Mouse (Mus musculus): Measurements from ENCODE around the gene Abhd16a. TPM values are rescaled to one million over a fixed set of nuclear protein-coding genes. Genes with fewer than 3 reads are reported as not detected.
A peak's percentile ranks its signal among the peaks of the same experiment; 100 is the strongest.

Abhd16a gene
- polyA plus RNA-seq, 2 experiments = 78.0 to 98.6 TPM

DNA sequence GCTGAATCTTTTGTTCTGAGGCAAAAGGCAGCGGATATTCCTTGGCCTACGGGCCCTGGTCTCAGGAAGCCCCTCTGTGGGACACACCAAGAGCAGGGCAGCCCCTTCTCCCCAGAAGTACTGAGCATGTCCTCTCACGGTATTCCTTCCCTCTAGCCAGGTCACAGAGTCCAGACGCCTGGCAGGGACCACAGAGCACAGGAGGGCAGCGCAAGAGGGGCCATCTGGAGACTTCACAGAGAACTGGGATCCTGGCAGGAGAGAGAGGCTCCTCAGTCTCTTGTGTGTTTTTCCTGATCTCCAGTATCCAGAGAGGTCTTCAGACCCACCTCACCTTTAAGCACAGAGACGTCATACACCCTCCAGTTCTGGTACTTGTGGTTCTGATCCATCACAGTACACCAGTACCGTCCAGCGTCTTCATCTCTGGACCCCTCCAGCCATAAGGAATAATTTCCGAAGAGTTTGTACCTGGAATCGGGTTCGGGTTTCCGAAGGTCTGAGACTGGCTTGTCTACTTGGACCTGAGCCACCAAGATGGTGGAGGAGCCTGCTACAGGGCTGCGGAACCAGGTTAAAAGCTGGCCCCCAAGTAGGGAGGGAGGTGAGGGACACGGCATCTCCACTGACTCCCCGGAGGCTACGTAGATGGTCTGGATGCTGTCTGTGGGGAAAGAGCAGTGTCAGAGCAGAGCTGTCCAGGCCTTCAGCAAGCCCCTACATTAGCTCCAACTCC is 6.1 kb upstream of the Abhd16a start:
- no peaks in the 10 kb centered on the region for H3K36me3 ChIP-seq (ENCODE audit: control insufficient read depth, insufficient read depth, low read length)
- ATAC-seq (ENCODE audit: low FRiP score, low read depth) (no peak), DNase-seq (ENCODE audit: low spot score) (no peak)
- H3K9me3 ChIP-seq (ENCODE audit: control insufficient read depth, low read length) = no peaks in the 10 kb centered on the region
- H3K27me3 ChIP-seq (ENCODE audit: control insufficient read depth, insufficient read depth, low read length) = no peaks in the 10 kb centered on the region
- H3K4me3 ChIP-seq (replicated peaks; ENCODE audit: low read length) = no peak overlapping the region
- WGBS = 80% methylated on average over 16 of the region's 16 CpGs
- no peak for TF ChIP-seq POLR2A (IDR thresholded peaks at IDR 0.05; ENCODE audit: borderline replicate concordance, extremely low read depth, insufficient read depth, insufficient read length)
- H3K4me1 ChIP-seq (ENCODE audit: control insufficient read depth, insufficient read depth, low read length) = peaks cover under 1% of the 10 kb centered on the region; the same call in 1 of the 2 replicates
- H3K4me2 ChIP-seq (replicated peaks; ENCODE audit: low read depth, low read length, severe bottlenecking) = no peak overlapping the region
- no peak overlapping the region for H3K27ac ChIP-seq (replicated peaks; ENCODE audit: low read depth, low read length)
- H3K9ac ChIP-seq (ENCODE audit: low read depth, low read length, severe bottlenecking) = no peak overlapping the region

DNA sequence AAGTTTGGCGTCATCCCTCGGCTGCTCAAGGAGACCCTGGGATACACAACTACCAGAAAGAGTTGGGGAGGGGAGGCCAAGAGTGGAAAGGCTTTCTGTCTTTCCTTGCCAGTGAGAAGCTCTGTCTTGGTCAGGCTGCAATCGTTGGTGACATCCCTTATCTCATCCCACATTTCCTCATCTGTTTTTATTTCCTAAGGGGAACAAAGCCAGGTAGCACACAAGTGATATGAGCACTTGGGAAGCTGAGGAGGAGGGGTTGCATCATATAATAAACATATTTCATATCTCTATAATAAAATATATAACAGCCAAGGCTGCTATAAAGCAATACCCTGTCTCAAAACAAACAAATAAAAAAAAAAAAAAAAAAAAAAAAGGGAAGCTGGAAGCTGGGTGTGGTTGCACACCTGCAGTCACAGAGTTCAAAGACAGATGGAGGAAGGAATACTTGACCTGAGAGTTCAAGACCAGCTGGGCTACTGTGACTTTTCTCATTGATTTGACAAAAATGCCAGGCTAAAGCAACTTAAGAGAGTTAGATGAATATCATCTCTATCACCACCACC is 5.0 kb upstream of the Abhd16a start:
- WGBS = 83% methylated on average over 3 of the region's 3 CpGs
- Histone ChIP-seq H3K4me2 (replicated peaks; ENCODE audit: low read depth, low read length, severe bottlenecking) (no peak overlapping the region), H3K27ac (replicated peaks; ENCODE audit: low read depth, low read length) (no peak overlapping the region), H3K9ac (ENCODE audit: low read depth, low read length, severe bottlenecking) (no peak overlapping the region), H3K9me3 (ENCODE audit: control insufficient read depth, low read length) (no peaks in the 10 kb centered on the region), H3K4me3 (replicated peaks; ENCODE audit: low read length) (no peak overlapping the region), H3K36me3 (ENCODE audit: control insufficient read depth, insufficient read depth, low read length) (no peaks in the 10 kb centered on the region), H3K27me3 (ENCODE audit: control insufficient read depth, insufficient read depth, low read length) (no peaks in the 10 kb centered on the region), H3K4me1 (ENCODE audit: control insufficient read depth, insufficient read depth, low read length) (no peaks in the 10 kb centered on the region)
- no peak for TF ChIP-seq POLR2A (IDR thresholded peaks at IDR 0.05; ENCODE audit: borderline replicate concordance, extremely low read depth, insufficient read depth, insufficient read length)
- DNase-seq (ENCODE audit: low spot score) = no peak
- ATAC-seq (ENCODE audit: low FRiP score, low read depth) = no peak

DNA sequence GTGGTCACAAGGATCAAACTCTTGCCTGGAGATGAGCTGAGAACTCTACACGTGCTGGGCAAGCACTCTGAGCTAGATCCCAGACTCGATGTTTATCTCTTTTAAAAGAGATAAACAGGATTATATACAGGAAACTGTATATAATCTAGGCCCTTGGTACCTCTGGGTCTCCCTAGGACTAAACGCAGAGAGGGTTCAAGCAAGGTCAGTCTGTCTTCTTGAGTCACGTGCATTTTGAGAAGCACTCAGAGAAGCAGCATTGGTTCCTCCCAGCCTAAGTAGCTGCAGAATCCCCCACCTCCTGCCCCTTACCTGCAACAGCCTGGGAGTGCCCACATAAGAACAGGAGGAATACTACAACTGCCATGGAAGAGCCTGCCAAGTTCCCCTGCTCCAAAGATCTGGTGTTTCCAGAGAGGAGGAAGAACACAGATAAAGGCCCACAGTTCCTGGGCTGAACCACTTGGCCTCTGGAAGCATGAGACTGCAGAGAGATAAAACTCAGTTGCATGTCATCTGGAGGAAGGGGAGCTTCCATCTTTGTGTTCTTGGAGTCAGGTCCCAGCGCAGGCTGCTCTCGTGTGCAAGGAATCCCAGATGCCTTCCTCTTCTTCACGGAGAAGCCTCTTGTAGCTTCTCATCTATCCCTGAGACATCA is 3.7 kb upstream of the Abhd16a start, which contains the start of gene Ly6g6f:
Gene Ly6g6f (minus strand): TSS at position 403 of the 658 bp plus-strand sequence.
- no peak within 1 kb of the TSS for H3K4me2 ChIP-seq (replicated peaks; ENCODE audit: low read depth, low read length, severe bottlenecking)
- WGBS = 70% methylated on average over 7 of the region's 7 CpGs
- H3K9ac ChIP-seq (ENCODE audit: low read depth, low read length, severe bottlenecking) = no peak within 1 kb of the TSS
- no peak within 1 kb of the TSS for H3K27ac ChIP-seq (replicated peaks; ENCODE audit: low read depth, low read length)
- no peaks in the 10 kb centered on the region for H3K27me3 ChIP-seq (ENCODE audit: control insufficient read depth, insufficient read depth, low read length)
- ATAC-seq (ENCODE audit: low FRiP score, low read depth) (no peak), DNase-seq (ENCODE audit: low spot score) (no peak)
- H3K4me3 ChIP-seq (replicated peaks; ENCODE audit: low read length) = no peak within 1 kb of the TSS
- TF ChIP-seq POLR2A (IDR thresholded peaks at IDR 0.05; ENCODE audit: borderline replicate concordance, extremely low read depth, insufficient read depth, insufficient read length) = no peak
- no peaks in the 10 kb centered on the region for H3K36me3 ChIP-seq (ENCODE audit: control insufficient read depth, insufficient read depth, low read length)
- H3K9me3 ChIP-seq (ENCODE audit: control insufficient read depth, low read length) = no peaks in the 10 kb centered on the region
- peaks cover 5% of the 10 kb centered on the region for H3K4me1 ChIP-seq (ENCODE audit: control insufficient read depth, insufficient read depth, low read length)

DNA sequence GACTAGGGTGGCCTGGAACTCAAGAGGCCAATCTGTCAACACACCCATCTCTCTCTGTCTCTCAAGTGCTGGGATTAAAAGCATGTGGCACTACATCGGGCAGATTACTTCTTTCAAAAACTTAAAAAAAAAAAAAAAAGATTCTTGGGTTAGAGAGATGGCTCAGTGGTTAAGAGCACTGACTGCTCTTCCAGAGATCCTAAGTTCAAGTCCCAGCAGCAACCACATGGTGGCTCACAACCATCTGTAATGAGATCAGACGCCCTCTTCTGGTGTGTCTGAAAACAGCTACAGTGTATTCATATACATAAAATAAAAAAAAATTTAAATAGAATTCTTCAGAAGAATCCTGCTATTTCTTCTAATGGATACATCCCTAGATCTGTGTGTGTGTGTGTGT is 912 bp upstream of the Abhd16a start:
- no peak for DNase-seq (ENCODE audit: low spot score)
- ATAC-seq (ENCODE audit: low FRiP score, low read depth) = no peak
- WGBS = 48% methylated on average over 2 of the region's 2 CpGs

DNA sequence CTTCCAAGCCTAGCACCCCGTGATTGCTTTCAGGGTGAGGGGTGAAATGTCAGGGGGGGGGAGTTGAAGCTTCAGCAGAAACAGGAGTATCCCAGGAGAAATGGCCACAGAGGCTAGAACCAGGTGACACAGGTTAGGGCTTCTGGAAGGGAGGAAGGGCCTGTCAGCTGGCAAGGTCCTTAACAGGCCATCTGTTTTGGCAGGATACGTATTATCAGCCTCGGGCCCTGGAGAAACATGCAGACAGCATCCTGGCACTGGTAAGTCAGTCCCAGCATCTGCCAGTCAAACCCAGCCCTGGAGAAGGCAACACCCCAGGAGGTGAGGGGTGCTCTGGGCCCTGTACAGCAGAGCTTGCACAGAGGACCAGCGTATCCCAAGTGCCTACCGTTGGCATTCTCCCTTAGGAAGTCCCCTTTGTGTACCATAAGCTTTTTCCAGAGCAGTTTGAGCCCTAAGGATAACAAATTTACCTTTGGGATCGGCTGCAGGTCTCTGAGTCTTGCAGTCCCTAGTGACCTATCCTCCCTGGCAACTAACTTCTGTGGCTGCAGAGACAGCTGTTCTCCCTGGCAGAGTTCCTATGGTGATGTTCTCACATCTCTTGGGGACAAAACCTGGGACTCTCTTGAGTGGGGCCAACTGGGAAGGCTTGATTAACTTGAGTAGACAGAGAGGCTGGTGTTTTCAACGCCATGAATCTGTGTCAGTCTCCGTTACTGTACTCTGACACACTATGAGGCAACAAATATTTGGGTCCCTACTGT is 1.3 kb downstream of the Abhd16a start:
- no peaks in the 10 kb centered on the region for H3K27me3 ChIP-seq (ENCODE audit: control insufficient read depth, insufficient read depth, low read length)
- H3K9me3 ChIP-seq (ENCODE audit: control insufficient read depth, low read length) = no peaks in the 10 kb centered on the region
- peak overlapping the region; percentile 69 for H3K4me3 ChIP-seq (replicated peaks; ENCODE audit: low read length)
- H3K9ac ChIP-seq (ENCODE audit: low read depth, low read length, severe bottlenecking) = peak overlapping the region; percentile 92
- peaks cover 46% of the 10 kb centered on the region for H3K36me3 ChIP-seq (ENCODE audit: control insufficient read depth, insufficient read depth, low read length)
- no peak for TF ChIP-seq POLR2A (IDR thresholded peaks at IDR 0.05; ENCODE audit: borderline replicate concordance, extremely low read depth, insufficient read depth, insufficient read length)
- DNase-seq (ENCODE audit: low spot score) (no peak), ATAC-seq (ENCODE audit: low FRiP score, low read depth) (no peak)
- WGBS = 59% methylated on average over 8 of the region's 8 CpGs
- peak overlapping the region; percentile 64 for H3K4me2 ChIP-seq (replicated peaks; ENCODE audit: low read depth, low read length, severe bottlenecking)
- H3K27ac ChIP-seq (replicated peaks; ENCODE audit: low read depth, low read length) = peak overlapping the region; percentile 97; the same call in 1 of the 2 replicates
- peaks cover 9% of the 10 kb centered on the region for H3K4me1 ChIP-seq (ENCODE audit: control insufficient read depth, insufficient read depth, low read length)

More for the DNA sequence above, 912 bp upstream of the Abhd16a start:
- no peak overlapping the region for H3K9ac ChIP-seq (ENCODE audit: low read depth, low read length, severe bottlenecking)
- peaks cover 25% of the 10 kb centered on the region for H3K36me3 ChIP-seq (ENCODE audit: control insufficient read depth, insufficient read depth, low read length)
- no peaks in the 10 kb centered on the region for H3K9me3 ChIP-seq (ENCODE audit: control insufficient read depth, low read length)
- no peak overlapping the region for H3K4me3 ChIP-seq (replicated peaks; ENCODE audit: low read length)
- peaks cover 9% of the 10 kb centered on the region for H3K4me1 ChIP-seq (ENCODE audit: control insufficient read depth, insufficient read depth, low read length)
- H3K27me3 ChIP-seq (ENCODE audit: control insufficient read depth, insufficient read depth, low read length) = no peaks in the 10 kb centered on the region
- H3K27ac ChIP-seq (replicated peaks; ENCODE audit: low read depth, low read length) = no peak overlapping the region
- no peak overlapping the region for H3K4me2 ChIP-seq (replicated peaks; ENCODE audit: low read depth, low read length, severe bottlenecking)
- no peak for TF ChIP-seq POLR2A (IDR thresholded peaks at IDR 0.05; ENCODE audit: borderline replicate concordance, extremely low read depth, insufficient read depth, insufficient read length)

Measured in limb, embryonic 14.5 days (tissue).